Mouse (Mus musculus): ENCODE measurements around the gene Aebp1. TPM values are rescaled to one million over a fixed set of nuclear protein-coding genes. Genes with fewer than 3 reads are reported as not detected.

Gene Aebp1
- total and polyA plus RNA-seq, 2 experiments from 2014 or later = 24.9 to 33.3 TPM

DNA sequence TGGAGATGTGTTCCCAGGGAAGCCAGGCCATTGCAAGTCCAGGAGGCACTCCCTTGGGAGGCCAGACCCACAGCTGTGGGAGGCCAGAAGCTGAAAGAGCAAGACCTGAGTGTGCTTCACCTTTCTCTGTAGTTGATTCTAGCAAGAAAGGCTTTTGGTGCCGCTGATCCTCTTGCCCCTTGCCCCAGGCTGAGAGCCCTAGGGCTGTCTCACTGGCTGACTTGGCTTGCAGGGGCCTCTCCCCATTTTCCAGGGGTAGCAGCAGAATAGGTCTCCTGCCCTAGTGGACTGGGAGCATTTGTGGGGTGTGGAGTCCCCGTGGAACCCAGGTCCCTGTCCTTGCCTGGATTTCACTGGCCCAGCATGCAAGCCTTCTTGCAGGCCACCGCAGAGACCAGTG is 39.6 kb downstream of the Aebp1 start:
- Histone ChIP-seq H3K4me2 (ENCODE audit: low read depth, low read length) (peak overlapping the region; percentile 62), H3K27ac (peak overlapping the region; percentile 84)
- WGBS = 4% methylated on average over 3 of the region's 3 CpGs

DNA sequence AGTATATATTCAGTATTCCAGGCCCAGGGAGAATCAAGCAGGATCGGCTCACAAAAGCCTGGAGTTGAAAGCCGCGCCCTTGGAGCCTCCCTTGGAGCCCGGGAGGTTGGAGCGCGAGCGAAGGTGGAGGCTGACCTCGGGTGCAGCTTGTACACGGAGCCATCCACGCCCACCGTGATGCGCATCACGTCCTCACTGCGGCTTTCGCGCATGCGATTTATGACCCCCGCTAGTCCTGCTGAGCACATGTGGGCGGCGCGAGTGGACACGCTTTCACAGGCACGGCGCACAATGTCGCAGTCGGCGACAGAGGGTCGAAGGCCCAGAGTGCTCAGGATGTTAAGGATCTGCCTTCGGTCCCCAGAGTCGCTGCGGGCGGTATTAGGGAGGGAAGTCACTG is 40.2 kb downstream of the Aebp1 start:
- peak overlapping the region; percentile 32 for H3K4me3 ChIP-seq (ENCODE audit: low read length)
- H3K4me2 ChIP-seq (ENCODE audit: low read depth, low read length) = peak overlapping the region; percentile 62
- H3K27me3 ChIP-seq (ENCODE audit: insufficient read depth, low read length) = no peaks in the 10 kb centered on the region
- peak; percentile 90 for ATAC-seq
- peaks cover 15% of the 10 kb centered on the region for H3K4me1 ChIP-seq (ENCODE audit: insufficient read depth, low read length)
- no peaks in the 10 kb centered on the region for H3K9me3 ChIP-seq (ENCODE audit: low read length)
- no peak for TF ChIP-seq CTCF (IDR thresholded peaks at IDR 0.05; ENCODE audit: low read depth)
- H3K36me3 ChIP-seq (ENCODE audit: insufficient read depth, low read length) = no peaks in the 10 kb centered on the region
- H3K9ac ChIP-seq (replicated peaks; ENCODE audit: low read length) = peak overlapping the region; percentile 50
- WGBS = 1% methylated on average over 32 of the region's 32 CpGs
- peak overlapping the region; percentile 84 for H3K27ac ChIP-seq
- DNase-seq (ENCODE audit: low spot score) = peak; percentile 92

More for the DNA sequence above, 39.6 kb downstream of the Aebp1 start:
- DNase-seq (ENCODE audit: low spot score) (no peak), ATAC-seq (no peak)
- Histone ChIP-seq H3K27me3 (ENCODE audit: insufficient read depth, low read length) (no peaks in the 10 kb centered on the region), H3K36me3 (ENCODE audit: insufficient read depth, low read length) (no peaks in the 10 kb centered on the region), H3K9me3 (ENCODE audit: low read length) (no peaks in the 10 kb centered on the region), H3K4me1 (ENCODE audit: insufficient read depth, low read length) (peaks cover 15% of the 10 kb centered on the region), H3K9ac (replicated peaks; ENCODE audit: low read length) (peak overlapping the region; percentile 50), H3K4me3 (ENCODE audit: low read length) (peak overlapping the region; percentile 32)
- no peak for TF ChIP-seq CTCF (IDR thresholded peaks at IDR 0.05; ENCODE audit: low read depth)

DNA sequence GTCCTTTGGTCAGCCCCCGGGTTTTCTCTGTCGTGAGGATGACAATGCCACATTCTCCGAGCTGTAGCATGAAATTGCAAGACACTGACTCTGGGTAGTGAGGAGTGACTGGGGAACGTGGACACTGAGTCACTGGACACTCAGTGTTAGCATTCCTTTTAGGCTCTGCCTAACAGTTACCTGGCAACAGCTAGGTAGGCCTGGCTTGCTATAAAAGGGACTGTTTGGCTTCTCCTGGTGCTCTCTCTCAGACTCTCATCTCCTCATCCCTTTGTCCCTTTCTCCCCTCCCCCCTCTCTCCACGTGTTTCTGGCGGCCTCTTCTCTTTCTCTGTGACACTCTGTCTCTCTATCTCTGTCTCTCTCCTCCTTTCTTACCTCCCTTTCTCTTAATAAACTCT is 40.6 kb downstream of the Aebp1 start:
- H3K4me2 ChIP-seq (ENCODE audit: low read depth, low read length) = peak overlapping the region; percentile 62
- no peak for TF ChIP-seq CTCF (IDR thresholded peaks at IDR 0.05; ENCODE audit: low read depth)
- H3K9me3 ChIP-seq (ENCODE audit: low read length) = no peaks in the 10 kb centered on the region
- ATAC-seq (peak; percentile 40), DNase-seq (ENCODE audit: low spot score) (peak; percentile 18)
- peak overlapping the region; percentile 50; the same call in 1 of the 2 replicates for H3K9ac ChIP-seq (replicated peaks; ENCODE audit: low read length)
- H3K4me3 ChIP-seq (ENCODE audit: low read length) = peak overlapping the region; percentile 32
- H3K4me1 ChIP-seq (ENCODE audit: insufficient read depth, low read length) = peaks cover 15% of the 10 kb centered on the region
- peak overlapping the region; percentile 84 for H3K27ac ChIP-seq
- no peaks in the 10 kb centered on the region for H3K27me3 ChIP-seq (ENCODE audit: insufficient read depth, low read length)
- H3K36me3 ChIP-seq (ENCODE audit: insufficient read depth, low read length) = no peaks in the 10 kb centered on the region
- 6% methylated on average over 6 of the region's 6 CpGs for WGBS

DNA sequence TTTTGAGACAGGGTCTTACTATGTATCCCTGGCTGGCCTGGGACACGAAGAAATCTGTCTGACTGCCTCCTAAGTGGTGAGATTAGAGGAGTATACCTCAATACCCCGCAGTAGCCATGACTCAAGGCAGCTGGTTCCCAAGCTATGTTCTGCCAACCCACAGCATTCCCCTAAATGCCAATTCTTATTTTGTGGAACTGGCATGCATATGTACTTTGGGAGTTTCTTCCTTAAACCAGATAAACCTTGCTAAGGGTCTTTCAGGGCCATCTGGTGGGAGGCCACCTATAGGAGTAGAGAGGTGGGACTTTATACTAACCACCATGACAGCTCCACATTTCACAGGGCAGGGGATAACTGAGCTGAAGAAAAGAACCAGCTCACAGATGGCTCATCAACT is 42.1 kb downstream of the Aebp1 start:
- ATAC-seq = no peak
- no peak for DNase-seq (ENCODE audit: low spot score)
- H3K4me3 ChIP-seq (ENCODE audit: low read length) = no peak overlapping the region
- H3K9me3 ChIP-seq (ENCODE audit: low read length) = no peaks in the 10 kb centered on the region
- no peaks in the 10 kb centered on the region for H3K27me3 ChIP-seq (ENCODE audit: insufficient read depth, low read length)
- peaks cover 15% of the 10 kb centered on the region for H3K4me1 ChIP-seq (ENCODE audit: insufficient read depth, low read length)
- no peaks in the 10 kb centered on the region for H3K36me3 ChIP-seq (ENCODE audit: insufficient read depth, low read length)
- 76% methylated on average over 2 of the region's 2 CpGs for WGBS
- no peak overlapping the region for H3K4me2 ChIP-seq (ENCODE audit: low read depth, low read length)
- no peak overlapping the region for H3K9ac ChIP-seq (replicated peaks; ENCODE audit: low read length)
- TF ChIP-seq CTCF (IDR thresholded peaks at IDR 0.05; ENCODE audit: low read depth) = no peak
- H3K27ac ChIP-seq = no peak overlapping the region

DNA sequence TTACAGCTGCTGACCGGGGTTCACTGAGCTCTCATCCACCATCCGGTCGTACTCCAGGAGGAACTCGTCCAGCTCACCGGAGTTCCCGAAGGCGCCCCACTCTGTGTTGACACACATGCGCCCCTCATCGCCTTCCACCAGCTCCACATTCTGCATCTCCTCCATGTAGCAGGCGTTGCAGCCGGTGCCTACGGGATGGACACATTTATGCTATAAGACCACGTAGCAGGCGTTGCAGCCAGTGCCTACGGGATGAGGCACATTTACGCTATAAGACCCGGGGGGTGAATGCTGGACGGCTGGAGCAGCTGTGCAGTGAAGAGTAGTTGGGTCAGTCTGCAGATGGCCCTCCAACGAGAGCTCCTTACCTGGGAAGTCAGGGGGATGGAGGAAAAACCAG is 42.6 kb downstream of the Aebp1 start:
- no peak overlapping the region for H3K27ac ChIP-seq
- peaks cover 15% of the 10 kb centered on the region for H3K4me1 ChIP-seq (ENCODE audit: insufficient read depth, low read length)
- H3K9ac ChIP-seq (replicated peaks; ENCODE audit: low read length) = no peak overlapping the region
- H3K36me3 ChIP-seq (ENCODE audit: insufficient read depth, low read length) = no peaks in the 10 kb centered on the region
- ATAC-seq = no peak
- no peak overlapping the region for H3K4me3 ChIP-seq (ENCODE audit: low read length)
- no peak overlapping the region for H3K4me2 ChIP-seq (ENCODE audit: low read depth, low read length)
- H3K9me3 ChIP-seq (ENCODE audit: low read length) = no peaks in the 10 kb centered on the region
- 82% methylated on average over 19 of the region's 19 CpGs for WGBS
- no peak for DNase-seq (ENCODE audit: low spot score)
- TF ChIP-seq CTCF (IDR thresholded peaks at IDR 0.05; ENCODE audit: low read depth) = no peak
- no peaks in the 10 kb centered on the region for H3K27me3 ChIP-seq (ENCODE audit: insufficient read depth, low read length)

DNA sequence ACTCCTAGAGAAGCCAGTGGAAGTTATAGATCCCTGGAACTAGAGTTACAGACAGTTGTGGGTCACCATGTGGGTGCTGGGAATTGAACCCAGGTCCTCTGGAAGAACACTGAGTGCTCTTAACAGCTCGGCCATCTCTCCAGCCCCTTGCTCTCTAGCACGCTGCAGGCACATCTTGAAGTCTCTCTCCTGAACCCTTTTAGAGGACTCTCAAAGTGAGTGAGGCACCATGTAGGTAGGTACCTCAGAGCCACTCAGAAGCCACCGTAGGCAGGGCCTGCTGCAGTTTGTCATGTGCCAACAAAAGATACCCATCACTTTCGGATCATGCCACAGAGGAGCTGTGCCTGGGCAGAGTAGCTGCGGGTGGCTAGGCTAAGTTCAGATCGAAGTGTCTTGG is 43.1 kb downstream of the Aebp1 start:
- ATAC-seq = no peak
- 91% methylated on average over 6 of the region's 6 CpGs for WGBS
- TF ChIP-seq CTCF (IDR thresholded peaks at IDR 0.05; ENCODE audit: low read depth) = no peak

DNA sequence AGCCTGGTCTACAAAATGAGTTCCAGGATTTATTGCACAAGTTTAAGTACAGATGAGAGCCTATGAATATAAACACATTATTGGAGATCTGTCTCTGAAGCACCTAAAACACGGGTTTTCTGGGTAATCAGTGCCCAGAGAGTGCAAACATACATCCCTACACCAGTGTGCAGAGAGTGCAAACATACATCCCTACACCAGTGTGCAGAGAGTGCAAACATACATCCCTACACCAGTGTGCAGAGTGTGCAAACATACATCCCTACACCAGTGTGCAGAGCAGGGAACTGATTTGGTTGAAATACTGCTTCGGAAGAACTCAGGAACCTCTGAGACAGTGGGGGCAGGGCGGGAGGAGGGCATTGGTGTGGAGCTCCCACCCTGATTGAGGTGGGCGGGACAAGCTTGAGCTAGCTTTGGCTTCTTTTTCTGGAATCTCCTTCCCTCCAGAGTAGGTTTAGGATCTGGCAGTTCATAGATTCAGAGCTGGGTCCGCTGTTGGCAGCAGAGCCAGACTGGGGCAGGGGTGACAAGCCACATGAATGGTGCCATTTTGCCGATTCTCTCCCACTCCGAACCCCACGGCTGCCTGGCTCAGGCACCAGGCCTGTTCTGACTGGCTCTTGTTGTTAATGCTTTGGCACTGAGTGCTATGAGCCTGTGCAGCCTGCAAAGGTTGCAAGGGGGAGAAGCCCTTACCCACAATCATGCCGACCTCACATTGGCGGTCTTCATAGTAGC is 44.2 kb downstream of the Aebp1 start:
- DNase-seq (ENCODE audit: low spot score) (peak; percentile 31), ATAC-seq (no peak; the same call in 1 of the 2 replicates)
- no peak for TF ChIP-seq CTCF (IDR thresholded peaks at IDR 0.05; ENCODE audit: low read depth)
- peaks cover 15% of the 10 kb centered on the region for H3K4me1 ChIP-seq (ENCODE audit: insufficient read depth, low read length)
- H3K9me3 ChIP-seq (ENCODE audit: low read length) = no peaks in the 10 kb centered on the region
- no peak overlapping the region for H3K4me3 ChIP-seq (ENCODE audit: low read length)
- no peak overlapping the region for H3K4me2 ChIP-seq (ENCODE audit: low read depth, low read length)
- 69% methylated on average over 10 of the region's 10 CpGs for WGBS
- peak overlapping the region; percentile 26; the same call in 1 of the 2 replicates for H3K27ac ChIP-seq
- H3K9ac ChIP-seq (replicated peaks; ENCODE audit: low read length) = no peak overlapping the region
- no peaks in the 10 kb centered on the region for H3K36me3 ChIP-seq (ENCODE audit: insufficient read depth, low read length)
- no peaks in the 10 kb centered on the region for H3K27me3 ChIP-seq (ENCODE audit: insufficient read depth, low read length)

More for the DNA sequence above, 43.1 kb downstream of the Aebp1 start:
- peaks cover 15% of the 10 kb centered on the region for H3K4me1 ChIP-seq (ENCODE audit: insufficient read depth, low read length)
- H3K9ac ChIP-seq (replicated peaks; ENCODE audit: low read length) = no peak overlapping the region
- no peaks in the 10 kb centered on the region for H3K36me3 ChIP-seq (ENCODE audit: insufficient read depth, low read length)
- H3K4me2 ChIP-seq (ENCODE audit: low read depth, low read length) = no peak overlapping the region
- H3K4me3 ChIP-seq (ENCODE audit: low read length) = no peak overlapping the region
- no peaks in the 10 kb centered on the region for H3K9me3 ChIP-seq (ENCODE audit: low read length)
- no peak for DNase-seq (ENCODE audit: low spot score)
- no peak overlapping the region for H3K27ac ChIP-seq
- no peaks in the 10 kb centered on the region for H3K27me3 ChIP-seq (ENCODE audit: insufficient read depth, low read length)
